Mouse (Mus musculus): ENCODE measurements around the gene Rpl36a.

GRCm38 (mm10) chrX:134580528-134581305, 4.7 kb upstream of the Rpl36a start:
- no peak for TF ChIP-seq POLR2A (IDR thresholded peaks at IDR 0.05; ENCODE audit: low read depth, low read length)
- TF ChIP-seq CTCF (IDR thresholded peaks at IDR 0.05; ENCODE audit: extremely low read depth, insufficient read depth, insufficient read length, insufficient replicate concordance) = no peak
